Mouse (Mus musculus) ES-Bruce4 (cell line): Measurements from ENCODE around the gene Sdc1. TPM values are rescaled to one million over a fixed set of nuclear protein-coding genes. Genes with fewer than 3 reads are reported as not detected.

Experiments
- H3K27ac ChIP-seq: 2 replicates; pipeline ENCODE4 v1.5.1; 2012; ENCODE audit warnings: low read length, inconsistent platforms; ENCODE audit not compliant: insufficient read depth
- H3K27me3 ChIP-seq: 2 replicates; pipeline ENCODE4 v1.6.1; 2012; ENCODE audit warnings: mild to moderate bottlenecking, low read length, inconsistent platforms; ENCODE audit not compliant: control insufficient read depth, poor library complexity, insufficient read depth, severe bottlenecking
- H3K36me3 ChIP-seq: 2 replicates; pipeline ENCODE4 v1.6.1; 2012; ENCODE audit warnings: inconsistent platforms, mild to moderate bottlenecking, low read length, moderate library complexity; ENCODE audit not compliant: control insufficient read depth, poor library complexity, insufficient read depth, severe bottlenecking
- H3K4me1 ChIP-seq: one replicate; pipeline ENCODE4 v1.8.1; 2011; ENCODE audit warnings: low read length; ENCODE audit not compliant: control insufficient read depth, insufficient read depth
- H3K4me3 ChIP-seq: 2 replicates; pipeline ENCODE4 v1.5.1; 2011; ENCODE audit warnings: low read depth, mild to moderate bottlenecking, low read length
- H3K9ac ChIP-seq: 2 replicates; pipeline ENCODE4 v1.6.1; 2012; ENCODE audit warnings: low read depth, mild to moderate bottlenecking, inconsistent platforms; ENCODE audit not compliant: poor library complexity, severe bottlenecking
- H3K9me3 ChIP-seq: replicated peaks from 2 replicates; pipeline ENCODE4 v1.6.1; 2012; ENCODE audit warnings: mild to moderate bottlenecking, low read length, inconsistent platforms; ENCODE audit not compliant: control insufficient read depth, poor library complexity, insufficient read depth, severe bottlenecking
- CTCF ChIP-seq: IDR thresholded peaks from one replicate; pipeline ENCODE4 v1.8.1; 2011; ENCODE audit warnings: low read depth, low read length
- EP300 ChIP-seq: IDR thresholded peaks from 2 replicates; pipeline ENCODE4 v1.6.1; 2011; ENCODE audit warnings: low read depth, low read length; ENCODE audit not compliant: insufficient read depth
- POLR2A ChIP-seq: IDR thresholded peaks from one replicate; pipeline ENCODE4 v1.8.1; 2011; ENCODE audit warnings: low read length; ENCODE audit not compliant: insufficient read depth
- polyA plus RNA-seq: library from polyadenylated mRNA; stranded (reverse); fragments of >200 nt; gene quantifications from 2 replicates; pipeline ENCODE4 v1.2.4, GENCODE M21; 2011; ENCODE audit warnings: low read depth; ENCODE audit not compliant: missing spikeins, insufficient read depth, insufficient read length

Gene Sdc1
- polyA plus RNA-seq, 1 experiment, result 41.8 TPM

DNA sequence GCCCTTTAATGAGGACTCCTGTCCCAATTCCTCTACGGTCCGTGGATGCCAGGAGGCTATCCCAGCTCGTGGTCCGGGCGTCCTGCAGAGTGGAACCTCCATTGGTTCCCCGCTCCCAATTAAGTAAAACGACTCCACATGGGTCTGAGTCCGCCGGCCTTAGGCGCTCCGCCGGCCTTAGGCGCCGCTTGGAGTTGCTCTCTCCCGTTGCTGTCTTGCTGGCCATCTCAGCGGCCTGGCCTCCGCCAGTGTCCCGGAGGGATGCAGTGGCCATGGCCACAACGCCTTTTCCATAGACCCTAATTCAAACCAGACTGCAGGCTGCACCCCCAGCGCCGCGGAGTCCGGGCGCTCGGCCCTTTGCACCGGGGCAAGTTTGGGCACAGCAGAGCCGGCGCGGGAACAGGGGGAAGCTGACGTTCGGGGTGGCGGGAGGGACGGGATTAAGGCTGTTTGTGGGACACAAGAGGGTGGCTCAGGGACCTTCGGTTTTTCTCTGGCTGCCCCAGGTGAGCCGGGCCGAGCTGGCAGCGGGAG lies 789 bp downstream of the Sdc1 start:
- Histone ChIP-seq H3K36me3 (no peaks in the 10 kb centered on the region), H3K9me3 (no peaks in the 10 kb centered on the region), H3K4me3 (peak overlapping the region; percentile 94), H3K27ac (no peak overlapping the region), H3K9ac (peak overlapping the region; percentile 86), H3K27me3 (no peaks in the 10 kb centered on the region), H3K4me1 (no peaks in the 10 kb centered on the region)
- TF ChIP-seq POLR2A (no peak), EP300 (no peak), CTCF (no peak)

DNA sequence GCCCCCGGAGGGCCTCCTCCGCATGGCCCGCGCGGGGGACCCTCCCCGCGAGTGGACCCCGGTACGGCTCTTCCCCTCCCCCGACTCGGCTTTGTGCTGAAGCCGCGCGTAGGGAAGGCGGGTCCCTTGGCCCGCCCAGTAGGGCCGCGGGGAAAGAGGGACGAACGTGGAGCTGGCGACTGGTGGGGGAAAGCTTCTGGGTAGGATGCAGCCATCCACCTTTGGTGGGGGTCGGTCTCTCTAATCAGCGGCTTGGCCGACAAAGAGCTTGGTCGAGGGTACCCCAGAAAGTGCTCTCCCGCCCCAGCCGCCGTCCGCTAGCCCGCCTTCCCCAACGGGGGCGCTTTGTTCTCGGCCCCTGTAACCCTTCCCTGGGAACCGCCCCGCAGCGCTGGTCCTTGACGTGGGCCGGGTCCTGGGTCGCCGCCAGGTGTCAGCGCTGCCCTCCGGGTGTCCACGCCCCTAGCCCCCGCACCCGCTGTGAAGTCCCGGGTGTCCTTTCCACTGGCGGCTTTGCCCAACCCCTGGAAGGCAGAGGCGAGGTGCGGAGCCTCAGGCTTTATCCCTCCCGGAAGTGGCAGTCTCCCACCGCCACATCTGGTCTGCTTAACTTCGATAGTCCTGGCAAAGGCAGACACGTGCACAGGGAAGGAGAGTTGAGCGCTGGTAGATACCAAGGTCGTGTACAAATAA lies 1.5 kb downstream of the Sdc1 start:
- no peak overlapping the region for H3K27ac ChIP-seq
- H3K27me3 ChIP-seq, result no peaks in the 10 kb centered on the region
- H3K4me1 ChIP-seq, result no peaks in the 10 kb centered on the region
- H3K9me3 ChIP-seq, result no peaks in the 10 kb centered on the region
- peak overlapping the region; percentile 86 for H3K9ac ChIP-seq
- peak overlapping the region; percentile 94 for H3K4me3 ChIP-seq
- H3K36me3 ChIP-seq, result no peaks in the 10 kb centered on the region
- no peak for TF ChIP-seq CTCF
- no peak for TF ChIP-seq EP300

- Histone ChIP-seq H3K27me3 (no peaks in the 10 kb centered on the region), H3K9ac (0 out of 2 replicates have a peak overlapping the region, but pooled peaks have one; percentile 86), H3K4me1 (no peaks in the 10 kb centered on the region), H3K27ac (no peak overlapping the region), H3K36me3 (no peaks in the 10 kb centered on the region), H3K9me3 (no peaks in the 10 kb centered on the region), H3K4me3 (peak overlapping the region; percentile 94)
- no peak for TF ChIP-seq POLR2A
- no peak for TF ChIP-seq CTCF
- no peak for TF ChIP-seq EP300
Measured at GRCm38 (mm10) chr12:8773336-8773735, 2.2 kb downstream of the Sdc1 start.

DNA sequence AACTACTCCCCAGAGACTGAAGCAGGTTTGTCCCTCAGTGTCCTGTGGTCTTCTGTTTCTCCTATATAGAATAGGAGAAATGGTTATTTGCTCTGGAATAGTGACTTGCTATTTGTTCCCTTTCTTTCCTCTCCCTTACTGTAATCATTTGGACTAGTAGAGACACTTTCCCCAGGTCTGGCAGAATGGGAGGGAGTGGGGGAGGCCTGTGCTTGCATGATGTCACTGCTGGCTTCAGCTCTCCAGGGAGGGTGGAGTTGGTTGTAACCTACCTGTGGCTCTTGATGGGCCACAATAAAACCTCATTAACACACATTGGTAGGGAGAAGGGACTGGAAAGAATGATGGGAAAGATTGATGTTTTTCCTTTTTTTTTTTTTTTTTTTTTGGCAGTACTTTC lies 3.1 kb downstream of the Sdc1 start:
- H3K4me1 ChIP-seq, result no peaks in the 10 kb centered on the region
- H3K36me3 ChIP-seq, result no peaks in the 10 kb centered on the region
- no peaks in the 10 kb centered on the region for H3K27me3 ChIP-seq
- TF ChIP-seq EP300 (no peak), POLR2A (no peak), CTCF (no peak)
- H3K9ac ChIP-seq, result no peak overlapping the region
- H3K4me3 ChIP-seq, result no peak overlapping the region
- no peaks in the 10 kb centered on the region for H3K9me3 ChIP-seq
- no peak overlapping the region for H3K27ac ChIP-seq

DNA sequence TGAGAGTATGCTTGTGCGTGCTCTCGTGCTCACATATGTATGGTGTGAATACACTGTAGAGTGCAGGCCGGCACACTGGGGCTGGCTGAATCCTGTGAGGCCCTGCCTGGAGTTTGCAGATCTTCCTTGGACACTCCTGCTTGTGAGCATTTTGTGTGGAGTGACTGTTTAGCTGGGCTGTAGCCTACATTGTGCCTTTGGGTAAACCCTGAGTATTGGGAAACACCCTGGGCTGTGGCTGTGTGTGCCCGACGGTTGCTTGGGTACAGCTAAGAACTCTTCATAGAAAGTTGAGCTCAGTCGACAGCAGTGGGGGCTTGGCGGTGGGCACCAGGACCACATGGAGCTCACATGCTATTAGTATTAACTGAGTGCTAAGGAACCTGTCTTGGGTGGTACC lies 5.1 kb downstream of the Sdc1 start:
- no peak overlapping the region for H3K9ac ChIP-seq
- no peak overlapping the region for H3K27ac ChIP-seq
- no peaks in the 10 kb centered on the region for H3K27me3 ChIP-seq
- TF ChIP-seq EP300 (no peak), POLR2A (no peak), CTCF (no peak)
- no peaks in the 10 kb centered on the region for H3K36me3 ChIP-seq
- no peak overlapping the region for H3K4me3 ChIP-seq
- H3K4me1 ChIP-seq, result no peaks in the 10 kb centered on the region
- no peaks in the 10 kb centered on the region for H3K9me3 ChIP-seq

DNA sequence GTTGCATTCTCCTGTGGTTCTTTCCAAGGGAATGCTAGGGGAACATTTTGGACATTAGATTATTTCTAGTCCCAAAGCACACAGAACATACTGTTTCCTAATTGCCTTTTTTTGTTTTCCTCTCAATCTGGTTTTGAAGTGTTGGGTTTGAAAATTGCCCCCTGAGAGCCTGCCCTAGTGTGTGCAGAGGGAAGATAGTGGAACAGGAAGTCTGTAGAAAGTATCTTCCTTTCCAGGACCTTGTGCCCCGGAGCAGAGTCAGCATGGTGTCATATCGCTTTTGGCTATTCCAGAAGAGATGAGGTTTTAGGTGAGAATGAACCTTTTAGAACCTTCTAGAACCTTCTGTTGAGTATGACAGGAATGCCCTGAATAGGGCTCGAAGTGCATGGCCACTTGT lies 5.6 kb downstream of the Sdc1 start:
- H3K4me1 ChIP-seq, result no peaks in the 10 kb centered on the region
- H3K27me3 ChIP-seq, result no peaks in the 10 kb centered on the region
- no peak overlapping the region for H3K4me3 ChIP-seq
- no peak overlapping the region for H3K9ac ChIP-seq
- H3K27ac ChIP-seq, result no peak overlapping the region
- no peaks in the 10 kb centered on the region for H3K36me3 ChIP-seq
- no peaks in the 10 kb centered on the region for H3K9me3 ChIP-seq
- TF ChIP-seq POLR2A (no peak), CTCF (no peak)
